Mouse (Mus musculus) limb, embryonic 15.5 days (tissue): ENCODE measurements around the gene Lama5. TPM values are rescaled to one million over a fixed set of nuclear protein-coding genes. Genes with fewer than 3 reads are reported as not detected.
"Not testable (repeated sequence)": the region's sequence is repeated elsewhere in the genome, so short reads cannot be mapped to it uniquely, and the experiment has no call there.

ENCODE experiments used
- ATAC-seq: fragments of 200-750 bp; cut with Nextera tagmentation; 2 replicates; pipeline ENCODE4 v1.8.0; 2017; ENCODE audit warnings: low read depth, moderate TSS enrichment; ENCODE audit not compliant: insufficient number of reproducible peaks, low FRiP score, low TSS enrichment
- H3K27ac ChIP-seq: fragments of 300-500 bp; sonication (generic); 2 replicates; pipeline ENCODE4 v1.5.1; 2015; ENCODE audit warnings: moderate library complexity, mild to moderate bottlenecking, inconsistent platforms
- H3K27me3 ChIP-seq: fragments of 300-500 bp; sonication (generic); 2 replicates; pipeline ENCODE4 v1.6.1; 2015; ENCODE audit warnings: inconsistent platforms
- H3K36me3 ChIP-seq: fragments of 300-500 bp; sonication (generic); 2 replicates; pipeline ENCODE4 v1.6.1; 2015; ENCODE audit warnings: inconsistent platforms
- H3K4me1 ChIP-seq: fragments of 300-500 bp; sonication (generic); 2 replicates; pipeline ENCODE4 v1.6.1; 2015; ENCODE audit warnings: inconsistent platforms
- H3K4me2 ChIP-seq: fragments of 300-500 bp; sonication (generic); 2 replicates; pipeline ENCODE4 v1.6.1; 2015; ENCODE audit warnings: mild to moderate bottlenecking, inconsistent platforms
- H3K4me3 ChIP-seq: fragments of 300-500 bp; sonication (generic); 2 replicates; pipeline ENCODE4 v1.5.1; 2015; ENCODE audit warnings: mild to moderate bottlenecking, inconsistent platforms
- H3K9ac ChIP-seq: fragments of 300-500 bp; sonication (generic); 2 replicates; pipeline ENCODE4 v1.6.1; 2015; ENCODE audit warnings: inconsistent platforms
- H3K9me3 ChIP-seq: fragments of 300-500 bp; sonication (generic); 2 replicates; pipeline ENCODE4 v1.6.1; 2016; ENCODE audit warnings: inconsistent platforms
- WGBS: fragments of 180-500 bp; shearing (Covaris S2); methylation state at CpG from one replicate; pipeline ENCODE4 v1.1.7; 2015; 5-methylcytosine and 5-hydroxymethylcytosine counted together
- polyA plus RNA-seq: library from polyadenylated mRNA; unstranded; fragments of >200 nt; fragmentation: Nextera tagmentation; extraction: Ambion mirVana; gene quantifications from 2 replicates; pipeline ENCODE4 v1.2.1, GENCODE M21; 2015

Gene Lama5
- polyA plus RNA-seq, 1 experiment from 2014 or later, result 25.9 TPM

- ATAC-seq, result no peak
- Histone ChIP-seq H3K4me3 (no peak overlapping the region), H3K27ac (no peak overlapping the region), H3K27me3 (no peaks in the 10 kb centered on the region), H3K9me3 (no peaks in the 10 kb centered on the region), H3K36me3 (peaks cover 72% of the 10 kb centered on the region), H3K4me2 (no peak overlapping the region), H3K9ac (no peak overlapping the region), H3K4me1 (peaks cover 23% of the 10 kb centered on the region)
- WGBS, result 89% methylated on average over 7 of the region's 7 CpGs
Measured at GRCm38 (mm10) chr2:180175725-180176124, 49.9 kb downstream of the Lama5 start.

- Histone ChIP-seq H3K4me3 (no peak overlapping the region), H3K4me2 (no peak overlapping the region), H3K4me1 (peaks cover 27% of the 10 kb centered on the region), H3K27me3 (no peaks in the 10 kb centered on the region), H3K9ac (no peak overlapping the region), H3K9me3 (no peaks in the 10 kb centered on the region), H3K27ac (no peak overlapping the region), H3K36me3 (peaks cover 61% of the 10 kb centered on the region)
- 92% methylated on average over 5 of the region's 5 CpGs for WGBS
- no peak for ATAC-seq
Measured at GRCm38 (mm10) chr2:180174121-180174520, 51.5 kb downstream of the Lama5 start.

GRCm38 (mm10) chr2:180173711-180174110, 51.9 kb downstream of the Lama5 start:
- not testable (repeated sequence) for ATAC-seq, H3K4me2 ChIP-seq, H3K9ac ChIP-seq, H3K27ac ChIP-seq, H3K27me3 ChIP-seq, H3K9me3 ChIP-seq, H3K4me3 ChIP-seq
- WGBS, result 90% methylated on average over 8 of the region's 8 CpGs
- H3K36me3 ChIP-seq, result peaks cover 56% of the 10 kb centered on the region
- H3K4me1 ChIP-seq, result peaks cover 27% of the 10 kb centered on the region

GRCm38 (mm10) chr2:180173163-180173562, 52.5 kb downstream of the Lama5 start:
- 0 out of 2 replicates have a peak overlapping the region, but pooled peaks have one; percentile 1 for H3K4me3 ChIP-seq
- 71% methylated on average over 4 of the region's 4 CpGs for WGBS
- peaks cover 51% of the 10 kb centered on the region for H3K36me3 ChIP-seq
- H3K27ac ChIP-seq, result no peak overlapping the region
- H3K4me1 ChIP-seq, result peaks cover 27% of the 10 kb centered on the region
- H3K9ac ChIP-seq, result no peak overlapping the region
- no peaks in the 10 kb centered on the region for H3K9me3 ChIP-seq
- peak overlapping the region; percentile 90 for H3K4me2 ChIP-seq
- no peak for ATAC-seq
- no peaks in the 10 kb centered on the region for H3K27me3 ChIP-seq

GRCm38 (mm10) chr2:180172152-180172551, 53.5 kb downstream of the Lama5 start:
- Histone ChIP-seq H3K4me1 (peaks cover 27% of the 10 kb centered on the region), H3K9ac (peak overlapping the region; percentile 94), H3K4me3 (peak overlapping the region; percentile 100), H3K36me3 (peaks cover 41% of the 10 kb centered on the region), H3K27me3 (no peaks in the 10 kb centered on the region), H3K4me2 (peak overlapping the region; percentile 90), H3K27ac (0 out of 2 replicates have a peak overlapping the region, but pooled peaks have one; percentile 2), H3K9me3 (no peaks in the 10 kb centered on the region)
- 6% methylated on average over 9 of the region's 9 CpGs for WGBS
- ATAC-seq, result no peak

- H3K4me1 ChIP-seq, result peaks cover 27% of the 10 kb centered on the region
- H3K9me3 ChIP-seq, result no peaks in the 10 kb centered on the region
- H3K9ac ChIP-seq, result peak overlapping the region; percentile 94
- H3K36me3 ChIP-seq, result peaks cover 35% of the 10 kb centered on the region
- H3K27ac ChIP-seq, result peak overlapping the region; percentile 93
- ATAC-seq, result peak; percentile 66
- peak overlapping the region; percentile 100 for H3K4me3 ChIP-seq
- WGBS, result under 1% methylated on average over 80 of the region's 80 CpGs
- peak overlapping the region; percentile 90 for H3K4me2 ChIP-seq
- H3K27me3 ChIP-seq, result no peaks in the 10 kb centered on the region
Measured at GRCm38 (mm10) chr2:180171522-180172070, 54.1 kb downstream of the Lama5 start.

- Histone ChIP-seq H3K4me1 (peaks cover 27% of the 10 kb centered on the region), H3K9me3 (no peaks in the 10 kb centered on the region), H3K4me3 (peak within 1 kb of the TSS; percentile 100), H3K27ac (peak within 1 kb of the TSS; percentile 93), H3K4me2 (peak within 1 kb of the TSS; percentile 90), H3K27me3 (no peaks in the 10 kb centered on the region), H3K36me3 (peaks cover 30% of the 10 kb centered on the region), H3K9ac (peak within 1 kb of the TSS; percentile 94)
- ATAC-seq, result peak; percentile 97
- 4% methylated on average over 41 of the region's 41 CpGs for WGBS
Measured at GRCm38 (mm10) chr2:180170806-180171521, 54.7 kb downstream of the Lama5 start, which contains the start of gene Adrm1. Gene Adrm1 (plus strand): TSS chr2:180171485.

- Histone ChIP-seq H3K4me1 (peaks cover 27% of the 10 kb centered on the region), H3K4me3 (no peak overlapping the region), H3K9ac (no peak overlapping the region), H3K9me3 (no peaks in the 10 kb centered on the region), H3K27me3 (no peaks in the 10 kb centered on the region), H3K36me3 (peaks cover 24% of the 10 kb centered on the region), H3K4me2 (peak overlapping the region; percentile 63), H3K27ac (peak overlapping the region; percentile 71; the same call in 1 of the 2 replicates)
- WGBS, result 75% methylated on average over 11 of the region's 11 CpGs
- ATAC-seq, result no peak
Measured at GRCm38 (mm10) chr2:180170151-180170805, 55.4 kb downstream of the Lama5 start.

- ATAC-seq, result no peak
- WGBS, result 72% methylated on average over 2 of the region's 2 CpGs
- peaks cover 24% of the 10 kb centered on the region for H3K36me3 ChIP-seq
Measured at GRCm38 (mm10) chr2:180166869-180167268, 58.8 kb downstream of the Lama5 start.

GRCm38 (mm10) chr2:180165855-180166254, 59.8 kb downstream of the Lama5 start:
- no peak overlapping the region for H3K9ac ChIP-seq
- no peak overlapping the region for H3K4me3 ChIP-seq
- no peaks in the 10 kb centered on the region for H3K9me3 ChIP-seq
- no peak overlapping the region for H3K4me2 ChIP-seq
- no peak for ATAC-seq
- no peak overlapping the region for H3K27ac ChIP-seq
- peaks cover 5% of the 10 kb centered on the region; the same call in 1 of the 2 replicates for H3K4me1 ChIP-seq
- 81% methylated on average over 2 of the region's 2 CpGs for WGBS
- H3K36me3 ChIP-seq, result peaks cover 34% of the 10 kb centered on the region
- H3K27me3 ChIP-seq, result no peaks in the 10 kb centered on the region

More at GRCm38 (mm10) chr2:180166869-180167268, 58.8 kb downstream of the Lama5 start:
- H3K27me3 ChIP-seq, result no peaks in the 10 kb centered on the region
- no peak overlapping the region for H3K27ac ChIP-seq
- H3K9me3 ChIP-seq, result no peaks in the 10 kb centered on the region
- H3K4me3 ChIP-seq, result no peak overlapping the region
- no peak overlapping the region for H3K9ac ChIP-seq
- no peak overlapping the region for H3K4me2 ChIP-seq
- H3K4me1 ChIP-seq, result peaks cover 8% of the 10 kb centered on the region; the same call in 1 of the 2 replicates

GRCm38 (mm10) chr2:180158627-180159026, 67.0 kb downstream of the Lama5 start:
- ATAC-seq, result no peak
- 89% methylated on average over 3 of the region's 3 CpGs for WGBS
- Histone ChIP-seq H3K4me2 (no peak overlapping the region), H3K27ac (no peak overlapping the region), H3K36me3 (peaks cover 83% of the 10 kb centered on the region), H3K4me1 (no peaks in the 10 kb centered on the region), H3K9ac (no peak overlapping the region), H3K27me3 (no peaks in the 10 kb centered on the region), H3K4me3 (no peak overlapping the region), H3K9me3 (no peaks in the 10 kb centered on the region)

GRCm38 (mm10) chr2:180154796-180155195, 70.9 kb downstream of the Lama5 start:
- Histone ChIP-seq H3K4me3 (no peak overlapping the region), H3K27ac (no peak overlapping the region), H3K27me3 (no peaks in the 10 kb centered on the region), H3K36me3 (peaks cover 84% of the 10 kb centered on the region), H3K9ac (no peak overlapping the region), H3K9me3 (no peaks in the 10 kb centered on the region), H3K4me1 (no peaks in the 10 kb centered on the region), H3K4me2 (no peak overlapping the region)
- no peak for ATAC-seq
- WGBS, result 52% methylated on average over 3 of the region's 3 CpGs
